Mouse (Mus musculus): Measurements from ENCODE around the gene Ttf1.
A peak's percentile ranks its signal among the peaks of the same experiment; 100 is the strongest.

The Ttf1 gene

DNA sequence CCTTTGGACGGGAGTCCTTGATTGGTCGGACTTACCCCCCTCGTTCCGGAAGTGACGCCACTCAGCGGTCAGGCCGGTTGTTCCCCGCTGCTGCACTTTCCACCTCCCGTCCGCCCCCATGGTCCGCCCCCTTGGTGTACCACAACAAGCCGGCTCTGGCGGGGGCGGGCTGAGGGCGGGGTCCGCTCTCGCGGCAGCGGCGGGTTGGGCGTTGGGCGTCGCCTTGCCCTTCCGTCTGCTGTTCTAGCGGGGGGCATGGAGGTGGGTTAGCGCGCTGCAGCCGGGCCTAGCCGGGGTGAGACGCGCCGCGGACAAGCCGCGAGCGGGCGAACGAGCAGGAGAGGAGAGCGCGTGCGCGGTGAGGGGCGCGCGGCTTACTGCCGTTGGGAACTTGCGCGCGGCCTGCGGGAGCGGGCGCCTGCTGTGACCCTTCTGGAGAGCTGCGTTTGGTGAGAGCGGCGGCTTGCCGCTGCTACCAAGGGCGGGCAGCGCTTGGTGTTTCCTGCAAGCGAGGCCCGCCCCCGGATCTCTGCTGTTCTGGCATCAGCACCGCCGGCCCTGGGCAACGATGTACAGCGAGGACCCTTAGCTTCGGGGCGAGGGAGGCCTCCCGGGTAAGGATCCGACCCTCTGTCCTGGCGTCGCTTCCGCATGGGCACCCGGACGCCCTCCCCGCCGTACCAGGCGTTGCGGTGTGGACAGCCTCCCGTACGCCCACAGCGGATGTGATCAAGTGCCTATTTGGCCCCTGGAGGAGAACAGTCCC, 65.1 kb downstream of the Ttf1 start:
- peak; percentile 100 for DNase-seq (ENCODE audit: low spot score)

DNA sequence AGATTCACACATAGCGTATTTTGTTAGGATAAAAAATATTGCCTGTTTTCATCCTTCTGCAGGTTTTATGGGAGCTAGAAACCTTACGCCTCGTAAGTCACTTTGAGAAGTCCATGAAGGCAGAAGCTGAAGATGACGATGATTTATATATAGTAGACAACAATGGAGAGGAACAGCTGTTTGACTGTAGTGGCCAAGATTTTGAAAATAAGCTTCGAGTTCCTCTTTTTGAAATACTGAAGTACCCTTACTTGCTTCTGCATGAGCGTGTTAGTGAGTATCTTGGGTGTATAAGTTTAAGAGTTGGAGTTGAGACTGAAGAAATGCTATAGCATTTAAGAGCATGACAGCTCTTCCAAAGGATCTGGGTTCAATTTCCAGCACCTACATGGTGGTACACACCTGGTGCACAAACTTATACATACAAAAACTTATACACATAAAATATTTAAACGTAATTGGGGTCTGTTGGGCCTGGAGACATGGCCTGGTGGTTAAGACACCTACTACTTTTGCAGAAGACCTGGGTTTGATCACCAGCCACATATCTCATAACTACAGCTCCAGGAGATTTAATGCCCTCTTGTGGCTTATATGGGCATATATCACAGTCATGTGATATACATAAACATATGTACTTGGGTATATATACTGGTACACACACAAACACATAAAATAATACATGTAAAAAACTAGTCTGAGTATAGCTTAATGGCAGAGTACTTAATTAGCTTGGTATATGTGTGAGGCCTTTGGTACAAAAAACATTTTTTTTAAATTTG, 70.2 kb downstream of the Ttf1 start:
- DNase-seq (ENCODE audit: low spot score): no peak

DNA sequence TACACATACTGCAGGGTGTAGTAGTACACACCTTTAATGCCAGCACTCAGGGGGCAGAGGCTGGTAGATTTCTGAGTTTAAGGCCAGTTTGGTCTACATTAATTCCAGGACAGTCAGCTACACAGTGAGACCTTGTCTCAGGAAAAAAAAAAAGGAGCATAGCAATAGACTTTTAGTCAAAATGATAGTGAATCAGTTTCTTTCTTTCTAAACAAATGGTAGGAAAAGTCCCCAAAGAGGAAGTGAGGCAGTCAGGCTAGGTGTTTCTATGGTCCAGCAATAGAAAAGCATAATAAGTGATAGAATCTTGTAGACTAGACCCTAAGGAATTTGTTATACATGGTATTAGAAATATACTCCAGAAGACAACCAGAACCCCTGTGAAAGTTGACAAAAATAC, 75.1 kb downstream of the Ttf1 start:
- no peak for DNase-seq (ENCODE audit: low spot score)

Measured in ovary, adult 18-20 months (tissue).